Mouse (Mus musculus): ENCODE data around the gene Gart. TPM values are rescaled to one million over a fixed set of nuclear protein-coding genes. Genes with fewer than 3 reads are reported as not detected.
"Not testable (repeated sequence)": the region's sequence is repeated elsewhere in the genome, so short reads cannot be mapped to it uniquely, and the experiment has no call there.

The Gart gene
- polyA plus RNA-seq, 1 experiment from 2014 or later = 99.0 TPM

- Histone ChIP-seq H3K4me1 (peaks cover 17% of the 10 kb centered on the region), H3K27ac (peak within 1 kb of the TSS; percentile 99), H3K4me3 (peak within 1 kb of the TSS; percentile 67), H3K9ac (peak within 1 kb of the TSS; percentile 76), H3K4me2 (peak within 1 kb of the TSS; percentile 86), H3K36me3 (peaks cover 15% of the 10 kb centered on the region), H3K27me3 (no peaks in the 10 kb centered on the region), H3K9me3 (no peaks in the 10 kb centered on the region)
- WGBS = under 1% methylated on average over 70 of the region's 70 CpGs
- ATAC-seq (ENCODE audit: insufficient number of reproducible peaks, low FRiP score, low TSS enrichment, low read depth) = peak; percentile 95
Measured at GRCm38 (mm10) chr16:91647461-91648219, 888 bp upstream of the Gart start, which contains the start of gene Son. Gene Son, plus strand, starts transcription at chr16:91647506.

GRCm38 (mm10) chr16:91645995-91646602 lies 653 bp downstream of the Gart start:
- Histone ChIP-seq H3K27ac (peak overlapping the region; percentile 99), H3K4me3 (peak overlapping the region; percentile 67), H3K36me3 (peaks cover 18% of the 10 kb centered on the region), H3K4me2 (peak overlapping the region; percentile 86), H3K9ac (peak overlapping the region; percentile 68), H3K27me3 (no peaks in the 10 kb centered on the region), H3K4me1 (peaks cover 10% of the 10 kb centered on the region), H3K9me3 (no peaks in the 10 kb centered on the region)
- ATAC-seq (ENCODE audit: insufficient number of reproducible peaks, low FRiP score, low TSS enrichment, low read depth) = no peak
- WGBS = under 1% methylated on average over 11 of the region's 11 CpGs

- not testable (repeated sequence) for H3K4me2 ChIP-seq; H3K9ac ChIP-seq; H3K9me3 ChIP-seq; H3K27ac ChIP-seq; ATAC-seq (ENCODE audit: insufficient number of reproducible peaks, low FRiP score, low TSS enrichment, low read depth); H3K27me3 ChIP-seq; H3K4me3 ChIP-seq
- WGBS = 57% methylated on average over 1 of the region's 2 CpGs
- Histone ChIP-seq H3K4me1 (peaks cover 10% of the 10 kb centered on the region), H3K36me3 (peaks cover 24% of the 10 kb centered on the region)
Measured at GRCm38 (mm10) chr16:91645420-91645819, 1.3 kb downstream of the Gart start.

GRCm38 (mm10) chr16:91644901-91645300 lies 1.9 kb downstream of the Gart start:
- WGBS = 79% methylated on average over 2 of the region's 2 CpGs
- Histone ChIP-seq H3K9me3 (no peaks in the 10 kb centered on the region), H3K9ac (no peak overlapping the region), H3K27me3 (no peaks in the 10 kb centered on the region), H3K36me3 (peaks cover 29% of the 10 kb centered on the region), H3K4me2 (no peak overlapping the region), H3K27ac (no peak overlapping the region; the same call in 1 of the 2 replicates), H3K4me3 (no peak overlapping the region), H3K4me1 (peaks cover 10% of the 10 kb centered on the region)
- ATAC-seq (ENCODE audit: insufficient number of reproducible peaks, low FRiP score, low TSS enrichment, low read depth) = no peak

GRCm38 (mm10) chr16:91640171-91640570 lies 6.6 kb downstream of the Gart start:
- Histone ChIP-seq H3K4me3 (no peak overlapping the region), H3K36me3 (peaks cover 75% of the 10 kb centered on the region), H3K4me1 (peaks cover 5% of the 10 kb centered on the region; the same call in 1 of the 2 replicates), H3K27ac (no peak overlapping the region), H3K4me2 (no peak overlapping the region), H3K27me3 (no peaks in the 10 kb centered on the region), H3K9ac (no peak overlapping the region), H3K9me3 (no peaks in the 10 kb centered on the region)
- WGBS = 97% methylated on average over 8 of the region's 8 CpGs
- no peak for ATAC-seq (ENCODE audit: insufficient number of reproducible peaks, low FRiP score, low TSS enrichment, low read depth)

- Histone ChIP-seq H3K9ac (no peak overlapping the region), H3K27ac (no peak overlapping the region), H3K27me3 (no peaks in the 10 kb centered on the region), H3K9me3 (no peaks in the 10 kb centered on the region), H3K4me1 (0 out of 2 replicates have a peak, but pooled peaks cover under 1% of the 10 kb centered on the region), H3K36me3 (peaks cover 79% of the 10 kb centered on the region), H3K4me2 (no peak overlapping the region), H3K4me3 (no peak overlapping the region)
- WGBS = 96% methylated on average over 2 of the region's 2 CpGs
- no peak for ATAC-seq (ENCODE audit: insufficient number of reproducible peaks, low FRiP score, low TSS enrichment, low read depth)
Measured at GRCm38 (mm10) chr16:91639636-91640035, 7.1 kb downstream of the Gart start.

GRCm38 (mm10) chr16:91639161-91639560 lies 7.6 kb downstream of the Gart start:
- Histone ChIP-seq H3K27ac (no peak overlapping the region), H3K4me2 (no peak overlapping the region), H3K9ac (no peak overlapping the region), H3K9me3 (no peaks in the 10 kb centered on the region), H3K4me3 (no peak overlapping the region), H3K27me3 (no peaks in the 10 kb centered on the region), H3K36me3 (peaks cover 83% of the 10 kb centered on the region), H3K4me1 (no peaks in the 10 kb centered on the region)
- 90% methylated on average over 5 of the region's 5 CpGs for WGBS
- ATAC-seq (ENCODE audit: insufficient number of reproducible peaks, low FRiP score, low TSS enrichment, low read depth) = no peak

- H3K27me3 ChIP-seq = no peaks in the 10 kb centered on the region
- H3K4me2 ChIP-seq = no peak overlapping the region
- no peak for ATAC-seq (ENCODE audit: insufficient number of reproducible peaks, low FRiP score, low TSS enrichment, low read depth)
- no peak overlapping the region for H3K27ac ChIP-seq
- no peak overlapping the region for H3K9ac ChIP-seq
- no peaks in the 10 kb centered on the region for H3K9me3 ChIP-seq
- H3K4me3 ChIP-seq = no peak overlapping the region
- 92% methylated on average over 12 of the region's 12 CpGs for WGBS
- no peaks in the 10 kb centered on the region for H3K4me1 ChIP-seq
- H3K36me3 ChIP-seq = peaks cover 91% of the 10 kb centered on the region
Measured at GRCm38 (mm10) chr16:91633641-91634040, 13.1 kb downstream of the Gart start.

- no peak for ATAC-seq (ENCODE audit: insufficient number of reproducible peaks, low FRiP score, low TSS enrichment, low read depth)
- Histone ChIP-seq H3K9me3 (no peaks in the 10 kb centered on the region), H3K4me1 (no peaks in the 10 kb centered on the region), H3K9ac (no peak overlapping the region), H3K4me3 (no peak overlapping the region), H3K27me3 (no peaks in the 10 kb centered on the region), H3K4me2 (no peak overlapping the region), H3K27ac (no peak overlapping the region), H3K36me3 (peaks cover 91% of the 10 kb centered on the region)
- 95% methylated on average over 7 of the region's 7 CpGs for WGBS
Measured at GRCm38 (mm10) chr16:91632940-91633339, 13.8 kb downstream of the Gart start.

- no peak for ATAC-seq (ENCODE audit: insufficient number of reproducible peaks, low FRiP score, low TSS enrichment, low read depth)
- no peak overlapping the region for H3K4me2 ChIP-seq
- H3K27me3 ChIP-seq = no peaks in the 10 kb centered on the region
- no peak overlapping the region for H3K4me3 ChIP-seq
- no peaks in the 10 kb centered on the region for H3K9me3 ChIP-seq
- H3K27ac ChIP-seq = no peak overlapping the region
- H3K9ac ChIP-seq = no peak overlapping the region
- no peaks in the 10 kb centered on the region for H3K4me1 ChIP-seq
- peaks cover 91% of the 10 kb centered on the region for H3K36me3 ChIP-seq
- WGBS = 86% methylated on average over 5 of the region's 5 CpGs
Measured at GRCm38 (mm10) chr16:91632439-91632838, 14.3 kb downstream of the Gart start.

- Histone ChIP-seq H3K36me3 (peaks cover 90% of the 10 kb centered on the region), H3K9me3 (no peaks in the 10 kb centered on the region), H3K4me2 (no peak overlapping the region), H3K27ac (no peak overlapping the region), H3K27me3 (no peaks in the 10 kb centered on the region), H3K9ac (no peak overlapping the region), H3K4me3 (no peak overlapping the region), H3K4me1 (no peaks in the 10 kb centered on the region)
- ATAC-seq (ENCODE audit: insufficient number of reproducible peaks, low FRiP score, low TSS enrichment, low read depth) = no peak
- 82% methylated on average over 1 of the region's 1 CpGs for WGBS
Measured at GRCm38 (mm10) chr16:91630584-91630983, 16.2 kb downstream of the Gart start.

- Histone ChIP-seq H3K4me2 (no peak overlapping the region), H3K36me3 (peaks cover 90% of the 10 kb centered on the region), H3K9me3 (no peaks in the 10 kb centered on the region), H3K27me3 (no peaks in the 10 kb centered on the region), H3K27ac (no peak overlapping the region), H3K4me1 (no peaks in the 10 kb centered on the region), H3K4me3 (no peak overlapping the region), H3K9ac (no peak overlapping the region)
- no peak for ATAC-seq (ENCODE audit: insufficient number of reproducible peaks, low FRiP score, low TSS enrichment, low read depth)
- WGBS = 91% methylated on average over 4 of the region's 4 CpGs
Measured at GRCm38 (mm10) chr16:91629749-91630148, 17.0 kb downstream of the Gart start.

All from limb, embryonic 15.5 days (tissue).